Mouse (Mus musculus) kidney, postnatal 0 days (tissue): ENCODE data around the gene Evx1. TPM values are rescaled to one million over a fixed set of nuclear protein-coding genes. Genes with fewer than 3 reads are reported as not detected.

ENCODE experiments used
- ATAC-seq: fragments of 200-750 bp; cut with Nextera tagmentation; replicated peaks from 2 replicates; pipeline ENCODE4 v1.8.0; 2017; ENCODE audit warnings: low read depth, moderate number of reproducible peaks, moderate TSS enrichment, moderate library complexity; ENCODE audit not compliant: low FRiP score
- DNase-seq: peaks from one replicate; pipeline ENCODE4 v3.0.0-alpha.2; 2016; ENCODE audit warnings: low spot score
- H3K27ac ChIP-seq: fragments of 300-500 bp; sonication (generic); 2 replicates; pipeline ENCODE4 v1.5.1; 2014; ENCODE audit warnings: mild to moderate bottlenecking
- H3K27me3 ChIP-seq: fragments of 300-500 bp; sonication (generic); 2 replicates; pipeline ENCODE4 v1.6.1; 2014; ENCODE audit warnings: low read length, mixed read lengths; ENCODE audit not compliant: insufficient read depth
- H3K36me3 ChIP-seq: fragments of 300-500 bp; sonication (generic); 2 replicates; pipeline ENCODE4 v1.6.1; 2014; ENCODE audit warnings: low read length, mixed read lengths; ENCODE audit not compliant: insufficient read depth
- H3K4me1 ChIP-seq: fragments of 300-500 bp; sonication (generic); replicated peaks from 2 replicates; pipeline ENCODE4 v1.6.1; 2014; ENCODE audit warnings: antibody characterized with exemption, low read length, mixed read lengths; ENCODE audit not compliant: insufficient read depth
- H3K4me2 ChIP-seq: fragments of 300-500 bp; sonication (generic); 2 replicates; pipeline ENCODE4 v1.6.1; 2014; ENCODE audit warnings: mild to moderate bottlenecking, low read length, moderate library complexity, mixed read lengths
- H3K4me3 ChIP-seq: fragments of 300-500 bp; sonication (generic); replicated peaks from 2 replicates; pipeline ENCODE4 v1.5.1; 2014; ENCODE audit warnings: low read depth, low read length
- H3K9ac ChIP-seq: fragments of 300-500 bp; sonication (generic); 2 replicates; pipeline ENCODE4 v1.6.1; 2014; ENCODE audit warnings: low read depth, low read length
- H3K9me3 ChIP-seq: fragments of 300-500 bp; sonication (generic); replicated peaks from 2 replicates; pipeline ENCODE4 v1.6.1; 2016; ENCODE audit warnings: low read length, inconsistent platforms, mixed read lengths
- CTCF ChIP-seq: IDR thresholded peaks from 2 replicates; pipeline ENCODE4 v1.5.1; 2016; ENCODE audit warnings: antibody characterized with exemption, low read depth, mild to moderate bottlenecking, moderate library complexity
- WGBS: fragments of 180-500 bp; shearing (Covaris S2); extraction: QIAGEN DNeasy Blood & Tissue Kit; methylation state at CpG from one replicate; pipeline ENCODE4 v1.1.7; 2014; 5-methylcytosine and 5-hydroxymethylcytosine counted together
- polyA plus RNA-seq: library from polyadenylated mRNA; unstranded; fragments of >200 nt; fragmentation: Nextera tagmentation; extraction: Ambion mirVana; gene quantifications from 2 replicates; pipeline ENCODE4 v1.2.1, GENCODE M21; 2015

The Evx1 gene
- polyA plus RNA-seq, 1 experiment from 2014 or later, result not detected

- 13% methylated on average over 3 of the region's 3 CpGs for WGBS
- no peak overlapping the region for H3K4me2 ChIP-seq
Observed at GRCm38 (mm10) chr6:52267691-52268090, 45.6 kb upstream of the Evx1 start.

GRCm38 (mm10) chr6:52268341-52268740 is 45.0 kb upstream of the Evx1 start:
- Histone ChIP-seq H3K27me3 (peaks cover 89% of the 10 kb centered on the region), H3K9ac (no peak overlapping the region), H3K9me3 (no peaks in the 10 kb centered on the region), H3K27ac (no peak overlapping the region), H3K4me3 (no peak overlapping the region), H3K4me2 (no peak overlapping the region), H3K36me3 (no peaks in the 10 kb centered on the region), H3K4me1 (no peaks in the 10 kb centered on the region)
- 16% methylated on average over 7 of the region's 7 CpGs for WGBS
- ATAC-seq (no peak), DNase-seq (no peak)
- TF ChIP-seq CTCF, result no peak

More at GRCm38 (mm10) chr6:52267691-52268090, 45.6 kb upstream of the Evx1 start:
- H3K4me1 ChIP-seq, result no peaks in the 10 kb centered on the region
- H3K27me3 ChIP-seq, result peaks cover 92% of the 10 kb centered on the region
- no peak for DNase-seq
- no peaks in the 10 kb centered on the region for H3K36me3 ChIP-seq
- H3K27ac ChIP-seq, result no peak overlapping the region
- no peak for TF ChIP-seq CTCF
- no peak overlapping the region for H3K4me3 ChIP-seq
- no peak for ATAC-seq
- no peaks in the 10 kb centered on the region for H3K9me3 ChIP-seq
- no peak overlapping the region for H3K9ac ChIP-seq

- DNase-seq (no peak), ATAC-seq (no peak)
- Histone ChIP-seq H3K9me3 (no peaks in the 10 kb centered on the region), H3K27me3 (peaks cover 89% of the 10 kb centered on the region), H3K9ac (no peak overlapping the region), H3K4me3 (no peak overlapping the region), H3K4me1 (no peaks in the 10 kb centered on the region), H3K36me3 (no peaks in the 10 kb centered on the region), H3K4me2 (no peak overlapping the region), H3K27ac (no peak overlapping the region)
- no peak for TF ChIP-seq CTCF
- WGBS, result 5% methylated on average over 3 of the region's 3 CpGs
Observed at GRCm38 (mm10) chr6:52268756-52269155, 44.5 kb upstream of the Evx1 start.

- H3K4me2 ChIP-seq, result no peak overlapping the region
- no peaks in the 10 kb centered on the region for H3K9me3 ChIP-seq
- no peaks in the 10 kb centered on the region for H3K36me3 ChIP-seq
- no peak overlapping the region for H3K9ac ChIP-seq
- peak; percentile 65 for TF ChIP-seq CTCF
- no peak overlapping the region for H3K4me3 ChIP-seq
- H3K4me1 ChIP-seq, result no peaks in the 10 kb centered on the region
- 9% methylated on average over 23 of the region's 23 CpGs for WGBS
- H3K27ac ChIP-seq, result no peak overlapping the region
- ATAC-seq, result peak; percentile 53
- peak; percentile 86 for DNase-seq
- peaks cover 87% of the 10 kb centered on the region for H3K27me3 ChIP-seq
Observed at GRCm38 (mm10) chr6:52270494-52271480, 42.5 kb upstream of the Evx1 start.

- no peak overlapping the region for H3K27ac ChIP-seq
- 17% methylated on average over 22 of the region's 22 CpGs for WGBS
- no peak overlapping the region for H3K4me2 ChIP-seq
- no peak overlapping the region for H3K4me3 ChIP-seq
- H3K27me3 ChIP-seq, result peaks cover 87% of the 10 kb centered on the region
- no peak for ATAC-seq
- DNase-seq, result no peak
- no peak for TF ChIP-seq CTCF
- no peaks in the 10 kb centered on the region for H3K36me3 ChIP-seq
- no peak overlapping the region for H3K9ac ChIP-seq
- H3K4me1 ChIP-seq, result no peaks in the 10 kb centered on the region
- H3K9me3 ChIP-seq, result no peaks in the 10 kb centered on the region
Observed at GRCm38 (mm10) chr6:52272766-52273655, 40.3 kb upstream of the Evx1 start.

GRCm38 (mm10) chr6:52273656-52274280 is 39.5 kb upstream of the Evx1 start:
- Histone ChIP-seq H3K4me2 (no peak overlapping the region), H3K27ac (no peak overlapping the region), H3K4me1 (no peaks in the 10 kb centered on the region), H3K4me3 (no peak overlapping the region), H3K36me3 (no peaks in the 10 kb centered on the region), H3K9me3 (no peaks in the 10 kb centered on the region), H3K27me3 (peaks cover 79% of the 10 kb centered on the region), H3K9ac (no peak overlapping the region)
- WGBS, result 11% methylated on average over 22 of the region's 22 CpGs
- no peak for TF ChIP-seq CTCF
- ATAC-seq, result no peak
- no peak for DNase-seq
